Mouse (Mus musculus): ENCODE data around the gene Pcdh11x. TPM values are rescaled to one million over a fixed set of nuclear protein-coding genes. Genes with fewer than 3 reads are reported as not detected.
"Not testable (repeated sequence)": the region's sequence is repeated elsewhere in the genome, so short reads cannot be mapped to it uniquely, and the experiment has no call there.

Pcdh11x gene
- polyA plus RNA-seq, 1 experiment from 2014 or later: 2.5 TPM

DNA sequence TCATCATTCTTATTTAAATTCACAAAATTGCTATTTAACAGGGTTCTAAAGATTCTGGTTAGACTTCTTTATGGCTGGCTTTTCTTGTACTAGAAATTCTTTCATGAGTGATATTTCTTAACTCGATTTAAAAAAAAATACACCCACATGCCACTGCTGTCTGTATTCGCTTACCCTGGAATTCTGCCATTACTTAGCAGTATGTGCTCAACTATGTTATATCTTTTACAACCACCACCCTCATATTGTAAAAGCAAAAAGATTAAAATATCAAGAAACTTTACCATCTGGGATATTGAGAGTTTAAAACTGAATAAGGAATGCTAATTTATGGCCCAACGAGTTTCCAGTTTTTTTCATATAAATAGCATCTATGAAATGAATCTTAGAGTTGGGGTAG, 234.9 kb downstream of the Pcdh11x start:
- Histone ChIP-seq H3K9ac (no peak overlapping the region), H3K9me3 (replicated peaks) (no peaks in the 10 kb centered on the region), H3K36me3 (no peaks in the 10 kb centered on the region), H3K4me1 (no peaks in the 10 kb centered on the region), H3K27ac (no peak overlapping the region), H3K4me3 (replicated peaks) (no peak overlapping the region), H3K27me3 (no peaks in the 10 kb centered on the region), H3K4me2 (no peak overlapping the region)
- WGBS: 77% methylated on average over 3 of the region's 3 CpGs
- no peak for ATAC-seq (replicated peaks; ENCODE audit: low FRiP score)

DNA sequence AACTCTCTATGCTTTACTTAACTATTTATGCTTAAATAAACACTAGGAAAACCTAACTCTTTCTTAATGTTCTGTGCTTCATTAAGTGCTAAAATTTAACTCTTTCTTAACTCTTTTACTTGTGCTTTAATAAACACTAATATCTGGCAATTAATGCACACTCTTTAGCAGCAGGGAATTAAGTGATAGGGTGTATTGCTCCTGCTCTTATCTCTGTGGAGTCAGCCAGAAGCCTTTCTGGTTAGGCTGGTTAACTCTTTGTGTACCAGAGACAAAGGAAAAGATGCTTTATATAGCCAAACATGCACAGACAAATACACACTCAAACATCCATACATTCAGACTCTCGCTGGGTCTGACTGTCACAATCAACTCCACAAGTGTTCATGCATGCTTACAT, 309.2 kb downstream of the Pcdh11x start:
- H3K9me3 ChIP-seq (replicated peaks): no peaks in the 10 kb centered on the region
- no peaks in the 10 kb centered on the region for H3K36me3 ChIP-seq
- no peaks in the 10 kb centered on the region for H3K27me3 ChIP-seq
- no peak overlapping the region for H3K27ac ChIP-seq
- 86% methylated on average over 1 of the region's 1 CpGs for WGBS
- ATAC-seq (replicated peaks; ENCODE audit: low FRiP score): no peak
- no peak overlapping the region for H3K9ac ChIP-seq
- H3K4me1 ChIP-seq: no peaks in the 10 kb centered on the region
- H3K4me3 ChIP-seq (replicated peaks): no peak overlapping the region
- no peak overlapping the region for H3K4me2 ChIP-seq

DNA sequence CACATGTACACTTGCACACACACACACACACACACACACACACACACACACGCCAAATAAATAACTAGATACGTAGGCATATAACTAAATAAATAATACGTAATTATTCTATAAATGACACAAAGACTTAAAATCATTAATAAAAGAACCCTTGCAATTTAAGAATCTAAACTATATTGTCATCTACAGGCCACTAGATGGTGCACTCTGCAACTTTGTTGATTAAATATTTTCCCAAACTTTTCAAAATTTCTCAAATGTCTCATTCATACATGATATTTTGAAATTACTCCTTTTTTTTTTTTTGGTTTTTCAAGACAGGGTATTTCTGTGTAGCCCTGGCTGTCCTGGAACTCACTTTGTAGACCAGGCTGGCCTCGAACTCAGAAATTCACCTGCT, 328.4 kb downstream of the Pcdh11x start:
- Histone ChIP-seq H3K4me1 (no peaks in the 10 kb centered on the region), H3K9ac (no peak overlapping the region), H3K9me3 (replicated peaks) (no peaks in the 10 kb centered on the region), H3K27me3 (no peaks in the 10 kb centered on the region), H3K4me2 (no peak overlapping the region), H3K27ac (no peak overlapping the region), H3K4me3 (replicated peaks) (no peak overlapping the region), H3K36me3 (no peaks in the 10 kb centered on the region)
- 64% methylated on average over 4 of the region's 4 CpGs for WGBS
- no peak for ATAC-seq (replicated peaks; ENCODE audit: low FRiP score)

DNA sequence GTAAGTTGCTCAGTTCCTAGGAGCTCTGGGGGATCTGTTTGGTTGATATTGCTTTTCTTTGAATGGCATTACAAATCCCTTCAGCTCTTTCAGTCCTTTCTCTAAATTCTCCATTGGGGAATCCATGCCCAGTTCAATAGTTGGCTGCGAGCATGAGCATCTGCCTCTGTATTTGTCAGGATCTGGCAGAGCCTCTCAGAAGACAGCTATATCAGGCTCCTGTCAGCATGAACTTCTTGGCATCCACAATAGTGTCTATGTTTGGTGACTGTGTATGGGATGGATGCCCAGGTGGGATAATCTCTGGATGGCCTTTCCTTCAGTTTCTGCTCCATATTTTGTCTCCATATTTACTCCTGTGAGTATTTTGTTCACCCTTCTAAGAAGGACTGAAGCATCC, 380.2 kb downstream of the Pcdh11x start:
- H3K4me1 ChIP-seq; H3K36me3 ChIP-seq; H3K4me2 ChIP-seq; H3K9me3 ChIP-seq (replicated peaks); H3K27me3 ChIP-seq; H3K27ac ChIP-seq; H3K4me3 ChIP-seq (replicated peaks); ATAC-seq (replicated peaks; ENCODE audit: low FRiP score); H3K9ac ChIP-seq: not testable (repeated sequence)
- 100% methylated on average over 1 of the region's 1 CpGs for WGBS

DNA sequence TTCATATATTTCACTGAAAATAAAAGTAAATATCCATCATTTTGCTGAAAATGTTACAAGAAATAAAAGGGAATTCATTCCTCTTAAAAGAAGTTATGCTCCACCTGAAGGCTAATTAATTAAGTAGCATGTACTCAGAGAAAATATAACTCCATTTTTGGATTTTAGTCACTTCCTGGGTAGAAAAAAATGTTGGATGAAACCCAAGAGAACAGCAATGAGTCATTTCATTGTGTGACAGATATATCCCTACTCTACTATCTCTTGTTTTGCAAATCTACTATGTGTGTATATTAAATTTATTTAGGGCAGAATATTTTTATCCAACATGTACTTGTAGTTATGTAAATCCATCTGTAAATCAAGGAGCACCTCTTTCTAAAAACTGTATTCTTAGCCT, 444.1 kb downstream of the Pcdh11x start:
- H3K9ac ChIP-seq: no peak overlapping the region
- no peaks in the 10 kb centered on the region for H3K9me3 ChIP-seq (replicated peaks)
- H3K4me2 ChIP-seq: no peak overlapping the region
- no peaks in the 10 kb centered on the region for H3K4me1 ChIP-seq
- no peak for ATAC-seq (replicated peaks; ENCODE audit: low FRiP score)
- H3K4me3 ChIP-seq (replicated peaks): no peak overlapping the region
- H3K27ac ChIP-seq: no peak overlapping the region
- no peaks in the 10 kb centered on the region for H3K27me3 ChIP-seq
- H3K36me3 ChIP-seq: no peaks in the 10 kb centered on the region

DNA sequence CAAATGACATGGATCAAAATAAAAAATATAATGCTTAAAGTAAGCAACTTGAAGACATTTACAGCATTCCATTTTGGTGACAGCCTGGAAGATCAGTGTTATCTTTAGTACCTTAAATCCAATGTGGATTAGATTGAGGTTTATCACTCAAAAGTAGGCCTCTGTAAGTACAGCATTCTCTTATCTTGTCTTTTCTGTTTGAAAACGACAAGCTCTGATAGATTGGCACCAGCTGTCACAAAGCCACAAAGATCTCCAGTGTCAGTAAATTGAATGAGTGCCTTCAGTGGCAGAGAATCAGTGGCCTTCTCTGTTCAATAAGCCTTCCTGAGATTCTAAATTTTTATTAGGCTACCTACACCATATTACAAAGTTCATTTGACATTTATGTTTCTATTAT, 445.7 kb downstream of the Pcdh11x start:
- Histone ChIP-seq H3K4me1 (no peaks in the 10 kb centered on the region), H3K27ac (no peak overlapping the region), H3K4me3 (replicated peaks) (no peak overlapping the region), H3K9ac (no peak overlapping the region), H3K4me2 (no peak overlapping the region), H3K9me3 (replicated peaks) (no peaks in the 10 kb centered on the region), H3K27me3 (no peaks in the 10 kb centered on the region), H3K36me3 (no peaks in the 10 kb centered on the region)
- no peak for ATAC-seq (replicated peaks; ENCODE audit: low FRiP score)
- WGBS: 54% methylated on average over 1 of the region's 1 CpGs

DNA sequence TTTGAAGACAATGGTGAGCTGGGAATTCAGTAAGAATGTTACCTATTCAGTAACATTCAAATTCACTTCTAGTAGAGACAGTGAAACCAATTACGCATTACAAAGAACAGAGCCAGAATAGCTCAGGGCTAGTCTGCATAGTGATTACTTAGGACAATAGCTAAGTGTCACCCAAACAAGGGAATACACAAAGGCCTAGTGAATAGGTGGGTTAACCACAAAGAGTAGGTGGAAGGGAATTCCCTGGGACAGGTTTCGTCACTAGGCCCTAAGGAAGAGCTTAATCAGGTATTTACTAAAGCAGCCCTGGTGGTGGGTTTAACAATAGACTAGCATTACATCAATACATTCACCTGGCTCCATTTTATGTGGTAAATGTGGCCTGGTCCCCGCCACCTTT, 654.5 kb downstream of the Pcdh11x start:
- no peak overlapping the region for H3K9ac ChIP-seq
- 85% methylated on average over 3 of the region's 3 CpGs for WGBS
- no peaks in the 10 kb centered on the region for H3K27me3 ChIP-seq
- no peaks in the 10 kb centered on the region for H3K36me3 ChIP-seq
- no peak for ATAC-seq (replicated peaks; ENCODE audit: low FRiP score)
- no peaks in the 10 kb centered on the region for H3K9me3 ChIP-seq (replicated peaks)
- no peak overlapping the region for H3K4me2 ChIP-seq
- no peak overlapping the region for H3K4me3 ChIP-seq (replicated peaks)
- no peaks in the 10 kb centered on the region for H3K4me1 ChIP-seq
- H3K27ac ChIP-seq: no peak overlapping the region

Other genes starting within 250 kb of the Pcdh11x start
- gene H2afb3, start 22.8 kb downstream of the Pcdh11x start, polyA plus RNA-seq (2015; fragmentation: Nextera tagmentation; extraction: Ambion mirVana): not detected in 2 replicates